Mouse (Mus musculus): Measurements from ENCODE around the gene Dennd2c.

DNA sequence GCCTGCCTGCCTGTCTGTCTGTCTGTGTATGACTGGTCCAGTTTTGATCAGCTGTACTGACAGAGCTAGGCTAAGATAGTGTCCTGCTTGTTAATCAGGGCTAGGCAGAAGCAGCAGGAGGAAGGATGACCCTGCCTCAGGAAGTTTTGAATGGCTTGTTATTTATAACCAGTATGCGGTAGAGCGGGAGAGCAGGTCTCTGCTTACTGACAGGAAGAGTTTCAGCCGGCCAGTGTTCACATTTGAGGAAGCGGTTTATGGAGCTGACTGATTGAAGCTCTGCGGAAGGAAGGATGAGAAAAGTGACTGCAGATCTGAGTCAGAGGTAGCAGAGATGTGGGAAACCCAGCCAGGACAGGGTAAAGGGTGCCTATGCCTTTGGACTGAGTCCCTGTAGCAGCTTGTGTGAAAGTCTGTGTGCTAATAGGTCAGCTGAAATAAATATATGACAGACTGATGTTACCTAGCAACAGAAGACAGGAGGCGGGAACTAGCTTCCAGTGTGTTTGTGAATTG, 27.9 kb downstream of the Dennd2c start:
- TF ChIP-seq CTCF (IDR thresholded peaks at IDR 0.05; ENCODE audit: low read depth, low read length), result no peak
- no peak for TF ChIP-seq TAL1 (conservative IDR thresholded peaks at IDR 0.05; ENCODE audit: low read depth, low read length)
- no peak for TF ChIP-seq GATA1 (IDR thresholded peaks at IDR 0.05; ENCODE audit: borderline replicate concordance, low read length)
- no peak for TF ChIP-seq POLR2AphosphoS5 (IDR thresholded peaks at IDR 0.05; ENCODE audit: insufficient replicate concordance, low read depth, low read length)

Data from G1E (cell line).